Mouse (Mus musculus) stomach, postnatal 0 days (tissue): ENCODE data around the gene Sik3. TPM values are rescaled to one million over a fixed set of nuclear protein-coding genes. Genes with fewer than 3 reads are reported as not detected.

Source experiments
- ATAC-seq: fragments of 200-750 bp; cut with Nextera tagmentation; 2 replicates; pipeline ENCODE4 v1.8.0; 2017; ENCODE audit not compliant: low FRiP score, low TSS enrichment
- DNase-seq: peaks from one replicate; pipeline ENCODE4 v3.0.0-alpha.2; 2016; ENCODE audit warnings: low spot score
- H3K27ac ChIP-seq: fragments of 300-500 bp; sonication (generic); replicated peaks from 2 replicates; pipeline ENCODE4 v1.5.1; 2014; ENCODE audit warnings: mild to moderate bottlenecking, control low read depth
- H3K27me3 ChIP-seq: fragments of 300-500 bp; sonication (generic); 2 replicates; pipeline ENCODE4 v1.6.1; 2014; ENCODE audit warnings: low read length; ENCODE audit not compliant: control insufficient read depth, insufficient read depth
- H3K36me3 ChIP-seq: fragments of 300-500 bp; sonication (generic); 2 replicates; pipeline ENCODE4 v1.6.1; 2014; ENCODE audit warnings: low read length, mixed read lengths; ENCODE audit not compliant: control insufficient read depth, insufficient read depth
- H3K4me1 ChIP-seq: fragments of 300-500 bp; sonication (generic); replicated peaks from 2 replicates; pipeline ENCODE4 v1.6.1; 2014; ENCODE audit warnings: antibody characterized with exemption; ENCODE audit not compliant: control insufficient read depth, insufficient read depth
- H3K4me2 ChIP-seq: fragments of 300-500 bp; sonication (generic); replicated peaks from 2 replicates; pipeline ENCODE4 v1.6.1; 2014; ENCODE audit warnings: low read depth, mild to moderate bottlenecking, control low read depth, moderate library complexity
- H3K4me3 ChIP-seq: fragments of 300-500 bp; sonication (generic); 2 replicates; pipeline ENCODE4 v1.5.1; 2014; ENCODE audit warnings: low read depth, low read length, control low read depth
- H3K9ac ChIP-seq: fragments of 300-500 bp; sonication (generic); 2 replicates; pipeline ENCODE4 v1.6.1; 2014; ENCODE audit warnings: mild to moderate bottlenecking, low read length, control low read depth, mixed read lengths
- H3K9me3 ChIP-seq: fragments of 300-500 bp; sonication (generic); 2 replicates; pipeline ENCODE4 v1.6.1; 2016; ENCODE audit warnings: low read length; ENCODE audit not compliant: control insufficient read depth
- CTCF ChIP-seq: IDR thresholded peaks from 2 replicates; pipeline ENCODE4 v1.5.1; 2016; ENCODE audit warnings: antibody characterized with exemption, low read depth, mild to moderate bottlenecking, moderate library complexity
- EP300 ChIP-seq: optimal IDR thresholded peaks from 2 replicates; pipeline ENCODE3; 2016; ENCODE audit warnings: antibody characterized with exemption
- WGBS: fragments of 180-500 bp; shearing (Covaris S2); extraction: QIAGEN DNeasy Blood & Tissue Kit; methylation state at CpG from one replicate; pipeline ENCODE4 v1.1.7; 2014; 5-methylcytosine and 5-hydroxymethylcytosine counted together
- polyA plus RNA-seq: library from polyadenylated mRNA; unstranded; fragments of >200 nt; fragmentation: Nextera tagmentation; extraction: Ambion mirVana; gene quantifications from 2 replicates; pipeline ENCODE4 v1.2.1, GENCODE M21; 2015

Sik3 gene
- polyA plus RNA-seq, 1 experiment from 2014 or later, result 6.8 TPM

- Histone ChIP-seq H3K4me3 (no peak overlapping the region), H3K4me1 (no peaks in the 10 kb centered on the region), H3K36me3 (no peaks in the 10 kb centered on the region), H3K9me3 (no peaks in the 10 kb centered on the region), H3K27me3 (no peaks in the 10 kb centered on the region), H3K4me2 (no peak overlapping the region), H3K9ac (no peak overlapping the region), H3K27ac (peak overlapping the region; percentile 19; the same call in 1 of the 2 replicates)
- 46% methylated on average over 8 of the region's 8 CpGs for WGBS
- no peak for TF ChIP-seq EP300
- TF ChIP-seq CTCF, result no peak
- no peak for DNase-seq
- no peak for ATAC-seq
These were observed 150.8 kb downstream of the Sik3 start for GRCm38 (mm10) chr9:46163430-46163829.

GRCm38 (mm10) chr9:46168802-46169201 lies 156.2 kb downstream of the Sik3 start:
- Histone ChIP-seq H3K4me2 (no peak overlapping the region), H3K36me3 (no peaks in the 10 kb centered on the region), H3K27ac (no peak overlapping the region), H3K4me3 (no peak overlapping the region), H3K4me1 (no peaks in the 10 kb centered on the region), H3K9me3 (no peaks in the 10 kb centered on the region), H3K27me3 (no peaks in the 10 kb centered on the region), H3K9ac (no peak overlapping the region)
- ATAC-seq (no peak), DNase-seq (no peak)
- 68% methylated on average over 4 of the region's 4 CpGs for WGBS
- TF ChIP-seq EP300 (no peak), CTCF (no peak)

- TF ChIP-seq EP300, result no peak
- no peak for TF ChIP-seq CTCF
- H3K9ac ChIP-seq, result no peak overlapping the region
These were observed 159.6 kb downstream of the Sik3 start for GRCm38 (mm10) chr9:46172251-46172650.

GRCm38 (mm10) chr9:46172953-46173352 lies 160.3 kb downstream of the Sik3 start:
- H3K27ac ChIP-seq, result no peak overlapping the region
- no peak for ATAC-seq

More at GRCm38 (mm10) chr9:46172251-46172650, 159.6 kb downstream of the Sik3 start:
- H3K27me3 ChIP-seq, result no peaks in the 10 kb centered on the region
- no peak overlapping the region for H3K4me3 ChIP-seq
- no peak overlapping the region for H3K27ac ChIP-seq
- H3K4me2 ChIP-seq, result no peak overlapping the region
- DNase-seq (no peak), ATAC-seq (no peak)
- H3K4me1 ChIP-seq, result peaks cover 4% of the 10 kb centered on the region
- H3K9me3 ChIP-seq, result no peaks in the 10 kb centered on the region
- WGBS, result 88% methylated on average over 2 of the region's 2 CpGs
- no peaks in the 10 kb centered on the region for H3K36me3 ChIP-seq

GRCm38 (mm10) chr9:46173919-46174318 lies 161.3 kb downstream of the Sik3 start:
- Histone ChIP-seq H3K27ac (no peak overlapping the region), H3K9me3 (no peaks in the 10 kb centered on the region), H3K36me3 (no peaks in the 10 kb centered on the region), H3K9ac (no peak overlapping the region), H3K4me3 (no peak overlapping the region), H3K27me3 (no peaks in the 10 kb centered on the region), H3K4me2 (no peak overlapping the region), H3K4me1 (peaks cover 4% of the 10 kb centered on the region)
- ATAC-seq (no peak), DNase-seq (no peak)
- 84% methylated on average over 6 of the region's 6 CpGs for WGBS
- no peak for TF ChIP-seq CTCF
- no peak for TF ChIP-seq EP300

More at GRCm38 (mm10) chr9:46172953-46173352, 160.3 kb downstream of the Sik3 start:
- peaks cover 4% of the 10 kb centered on the region for H3K4me1 ChIP-seq
- H3K27me3 ChIP-seq, result no peaks in the 10 kb centered on the region
- H3K9ac ChIP-seq, result no peak overlapping the region
- H3K4me2 ChIP-seq, result no peak overlapping the region
- H3K4me3 ChIP-seq, result no peak overlapping the region
- TF ChIP-seq CTCF (no peak), EP300 (no peak)
- H3K36me3 ChIP-seq, result no peaks in the 10 kb centered on the region
- H3K9me3 ChIP-seq, result no peaks in the 10 kb centered on the region
- WGBS, result 28% methylated on average over 2 of the region's 2 CpGs
- DNase-seq, result no peak

- Histone ChIP-seq H3K9me3 (no peaks in the 10 kb centered on the region), H3K9ac (no peak overlapping the region), H3K4me3 (no peak overlapping the region), H3K27me3 (no peaks in the 10 kb centered on the region), H3K36me3 (no peaks in the 10 kb centered on the region), H3K27ac (no peak overlapping the region), H3K4me2 (no peak overlapping the region), H3K4me1 (peaks cover 4% of the 10 kb centered on the region)
- TF ChIP-seq CTCF (no peak), EP300 (no peak)
- no peak for DNase-seq
- WGBS, result 79% methylated on average over 5 of the region's 5 CpGs
- ATAC-seq, result no peak
These were observed 162.2 kb downstream of the Sik3 start for GRCm38 (mm10) chr9:46174770-46175294.
